Mouse (Mus musculus) hindlimb bud, embryonic 11.5 days (tissue): Measurements from ENCODE around the gene Ceacam2.
"Not testable (repeated sequence)": the region's sequence is repeated elsewhere in the genome, so short reads cannot be mapped to it uniquely, and the experiment has no call there.

Experiments
- DNase-seq: peaks from one replicate; pipeline ENCODE4 v3.0.0-alpha.2; 2012; ENCODE audit warnings: low read depth, low spot score; ENCODE audit errors: extremely low spot score

Ceacam2 gene

GRCm38 (mm10) chr7:25485061-25485460 lies 54.6 kb downstream of the Ceacam2 start:
- no peak for DNase-seq

- DNase-seq, result no peak
Observed at GRCm38 (mm10) chr7:25483133-25483735, 56.4 kb downstream of the Ceacam2 start.

GRCm38 (mm10) chr7:25480791-25481190 lies 58.9 kb downstream of the Ceacam2 start:
- not testable (repeated sequence) for DNase-seq

GRCm38 (mm10) chr7:25479440-25479839 lies 60.2 kb downstream of the Ceacam2 start:
- no peak for DNase-seq

- not testable (repeated sequence) for DNase-seq
Observed at GRCm38 (mm10) chr7:25477752-25478093, 61.9 kb downstream of the Ceacam2 start.

GRCm38 (mm10) chr7:25477091-25477751 lies 62.4 kb downstream of the Ceacam2 start, which contains the start of gene Ceacam1:
Gene Ceacam1 (minus strand): TSS chr7:25477603.
- DNase-seq, result not testable (repeated sequence)

GRCm38 (mm10) chr7:25471821-25472220 lies 67.8 kb downstream of the Ceacam2 start:
- not testable (repeated sequence) for DNase-seq
